Mouse (Mus musculus) hindbrain, embryonic 15.5 days (tissue): ENCODE data around the gene Gpc5. TPM values are rescaled to one million over a fixed set of nuclear protein-coding genes. Genes with fewer than 3 reads are reported as not detected.

ENCODE experiments used
- ATAC-seq: fragments of 200-750 bp; cut with Nextera tagmentation; 2 replicates; pipeline ENCODE4 v1.8.0; 2017; ENCODE audit warnings: low read depth, moderate number of reproducible peaks, moderate TSS enrichment; ENCODE audit not compliant: low FRiP score
- H3K27ac ChIP-seq: fragments of 300-500 bp; sonication (generic); replicated peaks from 2 replicates; pipeline ENCODE4 v1.5.1; 2015; ENCODE audit warnings: mild to moderate bottlenecking, inconsistent platforms
- H3K27me3 ChIP-seq: fragments of 300-500 bp; sonication (generic); 2 replicates; pipeline ENCODE4 v1.6.1; 2015; ENCODE audit warnings: control low read depth, inconsistent platforms
- H3K36me3 ChIP-seq: fragments of 300-500 bp; sonication (generic); 2 replicates; pipeline ENCODE4 v1.6.1; 2015; ENCODE audit warnings: control low read depth, inconsistent platforms
- H3K4me1 ChIP-seq: fragments of 300-500 bp; sonication (generic); replicated peaks from 2 replicates; pipeline ENCODE4 v1.6.1; 2015; ENCODE audit warnings: control low read depth, inconsistent platforms
- H3K4me2 ChIP-seq: fragments of 300-500 bp; sonication (generic); 2 replicates; pipeline ENCODE4 v1.6.1; 2015; ENCODE audit warnings: moderate library complexity, mild to moderate bottlenecking, inconsistent platforms
- H3K4me3 ChIP-seq: fragments of 300-500 bp; sonication (generic); 2 replicates; pipeline ENCODE4 v1.5.1; 2015; ENCODE audit warnings: mild to moderate bottlenecking, inconsistent platforms
- H3K9ac ChIP-seq: fragments of 300-500 bp; sonication (generic); 2 replicates; pipeline ENCODE4 v1.6.1; 2015; ENCODE audit warnings: inconsistent platforms
- H3K9me3 ChIP-seq: fragments of 300-500 bp; sonication (generic); 2 replicates; pipeline ENCODE4 v1.6.1; 2016; ENCODE audit warnings: control low read depth, inconsistent platforms
- WGBS: fragments of 180-500 bp; shearing (Covaris S2); methylation state at CpG from one replicate; pipeline ENCODE4 v1.1.7; 2015; 5-methylcytosine and 5-hydroxymethylcytosine counted together
- polyA plus RNA-seq: library from polyadenylated mRNA; unstranded; fragments of >200 nt; fragmentation: Nextera tagmentation; extraction: Ambion mirVana; gene quantifications from 2 replicates; pipeline ENCODE4 v1.2.1, GENCODE M21; 2015

Gpc5 gene
- polyA plus RNA-seq, 1 experiment from 2014 or later = 9.8 TPM

- Histone ChIP-seq H3K27me3 (no peaks in the 10 kb centered on the region), H3K4me3 (no peak overlapping the region), H3K4me2 (no peak overlapping the region), H3K4me1 (no peaks in the 10 kb centered on the region), H3K36me3 (no peaks in the 10 kb centered on the region), H3K27ac (no peak overlapping the region), H3K9ac (no peak overlapping the region), H3K9me3 (no peaks in the 10 kb centered on the region)
- no peak for ATAC-seq
These were observed 1120.0 kb downstream of the Gpc5 start for GRCm38 (mm10) chr14:116212029-116212428.

- Histone ChIP-seq H3K27me3 (no peaks in the 10 kb centered on the region), H3K36me3 (no peaks in the 10 kb centered on the region), H3K4me1 (no peaks in the 10 kb centered on the region), H3K27ac (no peak overlapping the region), H3K4me3 (no peak overlapping the region), H3K9ac (no peak overlapping the region), H3K4me2 (no peak overlapping the region), H3K9me3 (no peaks in the 10 kb centered on the region)
- no peak for ATAC-seq
- 97% methylated on average over 1 of the region's 1 CpGs for WGBS
These were observed 1166.1 kb downstream of the Gpc5 start for GRCm38 (mm10) chr14:116258126-116258525.

GRCm38 (mm10) chr14:116308541-116308940 lies 1216.5 kb downstream of the Gpc5 start:
- Histone ChIP-seq H3K4me3 (no peak overlapping the region), H3K36me3 (no peaks in the 10 kb centered on the region), H3K9me3 (no peaks in the 10 kb centered on the region), H3K4me2 (no peak overlapping the region), H3K9ac (no peak overlapping the region), H3K4me1 (no peaks in the 10 kb centered on the region), H3K27me3 (no peaks in the 10 kb centered on the region), H3K27ac (no peak overlapping the region)
- ATAC-seq = no peak
- 93% methylated on average over 2 of the region's 2 CpGs for WGBS

GRCm38 (mm10) chr14:116317491-116317890 lies 1225.5 kb downstream of the Gpc5 start:
- no peak overlapping the region for H3K9ac ChIP-seq
- H3K27ac ChIP-seq = no peak overlapping the region
- no peaks in the 10 kb centered on the region for H3K36me3 ChIP-seq
- H3K4me1 ChIP-seq = no peaks in the 10 kb centered on the region
- H3K9me3 ChIP-seq = no peaks in the 10 kb centered on the region
- no peak overlapping the region for H3K4me3 ChIP-seq
- no peak for ATAC-seq
- no peak overlapping the region for H3K4me2 ChIP-seq
- H3K27me3 ChIP-seq = no peaks in the 10 kb centered on the region

GRCm38 (mm10) chr14:116336182-116336581 lies 1244.2 kb downstream of the Gpc5 start:
- no peak for ATAC-seq
- no peak overlapping the region for H3K27ac ChIP-seq
- H3K27me3 ChIP-seq = no peaks in the 10 kb centered on the region
- H3K4me1 ChIP-seq = no peaks in the 10 kb centered on the region
- H3K36me3 ChIP-seq = no peaks in the 10 kb centered on the region
- H3K4me3 ChIP-seq = no peak overlapping the region
- WGBS = 69% methylated on average over 4 of the region's 4 CpGs
- no peak overlapping the region for H3K9ac ChIP-seq
- no peak overlapping the region for H3K4me2 ChIP-seq
- no peaks in the 10 kb centered on the region for H3K9me3 ChIP-seq

GRCm38 (mm10) chr14:116338395-116338794 lies 1246.4 kb downstream of the Gpc5 start:
- Histone ChIP-seq H3K27me3 (no peaks in the 10 kb centered on the region), H3K4me2 (no peak overlapping the region), H3K4me3 (no peak overlapping the region), H3K27ac (no peak overlapping the region), H3K9me3 (no peaks in the 10 kb centered on the region), H3K9ac (no peak overlapping the region), H3K4me1 (no peaks in the 10 kb centered on the region), H3K36me3 (no peaks in the 10 kb centered on the region)
- ATAC-seq = no peak
- 88% methylated on average over 3 of the region's 3 CpGs for WGBS

GRCm38 (mm10) chr14:116348560-116348959 lies 1256.5 kb downstream of the Gpc5 start:
- ATAC-seq = no peak
- 68% methylated on average over 3 of the region's 3 CpGs for WGBS
- no peaks in the 10 kb centered on the region for H3K4me1 ChIP-seq

GRCm38 (mm10) chr14:116384602-116385001 lies 1292.6 kb downstream of the Gpc5 start:
- Histone ChIP-seq H3K4me3 (no peak overlapping the region), H3K9ac (no peak overlapping the region), H3K4me2 (no peak overlapping the region), H3K9me3 (no peaks in the 10 kb centered on the region), H3K36me3 (no peaks in the 10 kb centered on the region), H3K27me3 (no peaks in the 10 kb centered on the region), H3K4me1 (no peaks in the 10 kb centered on the region), H3K27ac (no peak overlapping the region)
- no peak for ATAC-seq
- WGBS = 58% methylated on average over 2 of the region's 2 CpGs

More at GRCm38 (mm10) chr14:116348560-116348959, 1256.5 kb downstream of the Gpc5 start:
- H3K9me3 ChIP-seq = no peaks in the 10 kb centered on the region
- H3K4me2 ChIP-seq = no peak overlapping the region
- no peak overlapping the region for H3K9ac ChIP-seq
- no peak overlapping the region for H3K27ac ChIP-seq
- H3K27me3 ChIP-seq = no peaks in the 10 kb centered on the region
- H3K36me3 ChIP-seq = no peaks in the 10 kb centered on the region
- H3K4me3 ChIP-seq = no peak overlapping the region

GRCm38 (mm10) chr14:116415511-116415910 lies 1323.5 kb downstream of the Gpc5 start:
- Histone ChIP-seq H3K9ac (no peak overlapping the region), H3K27me3 (no peaks in the 10 kb centered on the region), H3K27ac (no peak overlapping the region), H3K36me3 (no peaks in the 10 kb centered on the region), H3K9me3 (no peaks in the 10 kb centered on the region), H3K4me3 (no peak overlapping the region), H3K4me2 (no peak overlapping the region), H3K4me1 (no peaks in the 10 kb centered on the region)
- WGBS = 91% methylated on average over 3 of the region's 3 CpGs
- no peak for ATAC-seq

- no peak overlapping the region for H3K4me3 ChIP-seq
- no peak for ATAC-seq
These were observed 1356.2 kb downstream of the Gpc5 start for GRCm38 (mm10) chr14:116448219-116448618.

GRCm38 (mm10) chr14:116453356-116453755 lies 1361.3 kb downstream of the Gpc5 start:
- WGBS = 76% methylated on average over 3 of the region's 3 CpGs
- H3K4me1 ChIP-seq = no peaks in the 10 kb centered on the region
- H3K27me3 ChIP-seq = no peaks in the 10 kb centered on the region
- no peak overlapping the region for H3K9ac ChIP-seq
- ATAC-seq = no peak
- H3K9me3 ChIP-seq = no peaks in the 10 kb centered on the region
- H3K4me2 ChIP-seq = no peak overlapping the region
- H3K4me3 ChIP-seq = no peak overlapping the region
- H3K36me3 ChIP-seq = no peaks in the 10 kb centered on the region
- H3K27ac ChIP-seq = no peak overlapping the region

More at GRCm38 (mm10) chr14:116448219-116448618, 1356.2 kb downstream of the Gpc5 start:
- Histone ChIP-seq H3K4me2 (no peak overlapping the region), H3K4me1 (no peaks in the 10 kb centered on the region), H3K9ac (no peak overlapping the region), H3K9me3 (no peaks in the 10 kb centered on the region), H3K27ac (no peak overlapping the region), H3K27me3 (no peaks in the 10 kb centered on the region), H3K36me3 (no peaks in the 10 kb centered on the region)
- WGBS = 76% methylated on average over 4 of the region's 4 CpGs

GRCm38 (mm10) chr14:116456211-116456610 lies 1364.2 kb downstream of the Gpc5 start:
- Histone ChIP-seq H3K9me3 (no peaks in the 10 kb centered on the region), H3K9ac (no peak overlapping the region), H3K4me2 (no peak overlapping the region), H3K4me3 (no peak overlapping the region), H3K27me3 (no peaks in the 10 kb centered on the region), H3K4me1 (no peaks in the 10 kb centered on the region), H3K36me3 (no peaks in the 10 kb centered on the region), H3K27ac (no peak overlapping the region)
- 60% methylated on average over 4 of the region's 4 CpGs for WGBS
- no peak for ATAC-seq

- no peaks in the 10 kb centered on the region for H3K9me3 ChIP-seq
- no peaks in the 10 kb centered on the region for H3K27me3 ChIP-seq
- no peak overlapping the region for H3K9ac ChIP-seq
- no peaks in the 10 kb centered on the region for H3K4me1 ChIP-seq
- no peaks in the 10 kb centered on the region for H3K36me3 ChIP-seq
- no peak overlapping the region for H3K4me3 ChIP-seq
- H3K4me2 ChIP-seq = no peak overlapping the region
- ATAC-seq = no peak
- 85% methylated on average over 8 of the region's 8 CpGs for WGBS
- H3K27ac ChIP-seq = no peak overlapping the region
These were observed 1381.6 kb downstream of the Gpc5 start for GRCm38 (mm10) chr14:116473378-116474179.
